Mouse (Mus musculus): ENCODE measurements at regions not wholly inside any gene's neighbourhood (a gene's known extent, or its start where the extent isn't known, plus 50 kb on each side); places are given as distances from the start of the nearest gene placed in this dataset.

DNA sequence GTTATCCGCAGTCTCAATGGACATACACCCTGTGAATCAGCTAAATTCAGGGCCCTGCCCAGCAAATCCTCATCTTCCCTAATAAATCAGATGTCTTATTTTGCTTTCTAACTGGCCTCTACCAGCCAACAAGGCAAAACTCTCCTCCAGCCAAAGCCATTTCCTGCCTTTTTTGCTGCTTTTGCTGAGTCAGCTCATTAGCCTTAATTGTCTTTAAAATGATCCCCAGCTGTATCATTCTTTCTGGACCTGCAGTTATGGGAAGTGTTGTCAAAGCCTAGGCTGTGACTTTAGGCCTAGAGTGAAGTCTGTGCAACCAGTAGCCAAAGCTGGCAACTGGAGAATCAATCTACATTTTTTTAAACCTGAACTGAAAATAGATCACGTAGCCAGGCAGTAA is 81.4 kb downstream of the Mtpn start:
- DNase-seq (ENCODE audit: extremely low read depth, insufficient read length, low spot score), result no peak

DNA sequence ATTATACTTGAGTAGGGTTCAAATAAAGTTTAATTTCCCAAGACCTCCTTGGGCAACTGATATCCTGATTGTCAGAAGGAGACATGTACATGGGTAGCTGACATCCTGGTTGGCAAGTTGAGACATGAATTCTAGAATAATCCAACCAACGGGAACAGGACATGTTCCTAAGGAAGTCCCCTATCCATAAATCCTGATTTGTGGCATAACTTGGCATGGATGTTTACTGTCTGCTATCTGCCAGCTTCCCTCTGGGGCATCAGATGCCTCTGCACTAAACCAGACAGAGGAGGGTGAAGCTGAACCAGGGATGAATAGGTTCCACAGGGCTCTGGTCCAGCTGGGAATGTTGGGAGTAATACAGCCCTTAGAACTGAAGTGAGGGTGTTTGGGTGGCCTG is 94.7 kb downstream of the Mtpn start:
- no peak for DNase-seq (ENCODE audit: extremely low read depth, insufficient read length, low spot score)

GRCm38 (mm10) chr6:35426301-35426700 is 100.4 kb upstream of the Fam180a start:
- DNase-seq (ENCODE audit: extremely low read depth, insufficient read length, low spot score), result peak; percentile 80

DNA sequence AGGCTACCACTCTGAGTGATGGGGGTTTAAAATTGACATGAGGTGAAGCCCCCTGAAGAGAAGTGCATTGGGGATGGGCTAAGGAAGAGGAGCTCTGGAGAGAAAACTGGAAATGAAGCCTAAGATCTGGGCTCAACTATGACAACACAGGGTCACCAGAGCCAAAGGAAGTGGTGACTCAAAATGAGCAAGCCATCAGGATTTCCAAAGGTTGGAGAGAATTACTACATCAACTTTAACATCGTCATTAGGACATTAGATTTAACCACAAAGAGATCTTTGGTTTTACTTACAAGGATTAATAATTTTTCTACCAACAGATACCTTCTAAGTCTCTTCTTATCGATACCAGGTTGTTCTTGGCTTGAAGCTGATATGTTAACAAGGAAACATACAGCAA is 98.6 kb upstream of the Fam180a start:
- peak; percentile 22 for DNase-seq (ENCODE audit: extremely low read depth, insufficient read length, low spot score)

DNA sequence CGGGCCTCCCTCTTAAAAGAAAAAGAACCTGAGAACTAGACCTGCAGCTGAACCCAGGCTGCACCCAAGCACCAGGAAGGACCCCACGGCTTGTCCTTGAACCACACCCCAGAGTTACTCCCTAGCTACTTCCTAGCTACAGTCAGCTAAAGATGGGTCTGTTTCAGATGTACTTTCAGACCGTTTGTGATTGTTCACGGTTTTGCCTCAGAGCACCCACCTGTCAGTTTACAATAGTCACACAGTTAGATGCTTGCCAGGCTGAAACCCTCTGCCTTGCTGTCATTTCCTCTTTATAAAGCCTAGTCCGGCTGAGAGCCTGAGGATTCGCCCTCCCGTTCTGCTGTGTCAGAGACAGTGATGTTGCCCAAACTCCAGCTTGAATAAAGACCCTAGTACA is 95.0 kb upstream of the Fam180a start:
- DNase-seq (ENCODE audit: extremely low read depth, insufficient read length, low spot score), result no peak

DNA sequence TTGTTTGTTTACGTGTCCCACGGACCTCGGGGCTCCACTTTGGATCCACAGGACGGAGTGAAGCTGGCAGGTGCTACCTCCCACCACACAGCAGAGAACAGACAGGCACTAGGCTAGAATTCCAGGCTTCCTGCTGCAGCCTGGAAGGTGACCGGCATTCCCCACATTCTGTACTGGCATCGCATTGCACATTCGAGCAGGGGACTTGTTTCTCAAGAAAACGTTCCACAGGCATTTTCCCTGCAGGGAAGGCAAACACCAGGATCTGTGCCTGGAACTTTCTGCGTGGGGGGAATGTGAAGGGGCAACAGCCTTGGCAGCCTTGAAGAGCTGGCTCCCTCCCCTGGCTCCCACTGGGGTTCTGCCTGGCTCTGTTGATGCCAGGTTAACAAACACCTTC is 79.1 kb upstream of the Fam180a start:
- no peak for DNase-seq (ENCODE audit: extremely low read depth, insufficient read length, low spot score)

DNA sequence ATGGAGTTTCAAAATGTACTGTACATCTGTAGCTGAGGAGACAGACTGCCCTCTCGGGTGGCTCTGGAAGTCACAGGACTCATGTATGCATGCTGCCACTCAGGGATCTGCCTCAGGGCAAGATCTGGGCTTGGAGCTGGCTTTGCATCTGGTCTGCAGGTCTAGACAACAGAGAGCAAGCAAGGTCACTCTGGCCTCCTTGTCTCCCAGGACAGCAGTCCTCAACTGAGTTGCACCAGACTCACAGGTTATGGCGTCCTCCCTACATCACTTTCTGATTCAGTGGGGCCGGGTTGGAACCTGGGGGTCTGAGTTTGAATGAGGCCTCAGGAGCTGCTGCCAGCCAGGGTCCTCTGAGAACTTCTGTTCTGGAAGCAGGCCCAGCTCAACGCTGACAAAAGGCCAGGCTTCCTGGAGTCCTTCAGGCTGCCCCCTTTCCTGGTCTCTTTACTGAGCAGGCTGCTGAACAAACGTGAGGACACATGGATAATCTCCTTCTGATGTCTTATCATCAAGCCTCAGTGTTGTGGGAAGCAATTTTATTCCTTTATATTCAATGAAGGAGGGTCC is 77.5 kb upstream of the Fam180a start:
- no peak for DNase-seq (ENCODE audit: extremely low read depth, insufficient read length, low spot score)

DNA sequence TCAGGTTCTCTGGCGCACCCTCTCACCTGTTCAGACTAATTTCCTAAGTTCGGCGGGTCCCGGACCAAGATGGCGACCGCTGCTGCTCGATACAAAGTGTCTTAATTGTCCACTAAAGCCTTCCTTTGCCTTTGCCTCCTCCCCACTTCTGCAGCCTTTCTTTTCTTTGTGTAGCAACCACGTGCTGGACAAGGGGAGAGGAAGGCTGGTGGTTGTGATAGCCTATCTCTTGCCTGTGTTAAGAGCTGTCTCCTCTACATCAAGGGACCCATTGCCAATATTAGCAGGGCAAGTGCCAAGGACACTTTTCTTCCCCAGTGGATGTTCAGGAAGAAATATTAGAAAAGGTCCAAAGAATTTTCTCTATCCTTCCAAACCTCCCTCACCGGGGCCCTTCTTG is 69.8 kb upstream of the Fam180a start:
- DNase-seq (ENCODE audit: extremely low read depth, insufficient read length, low spot score), result no peak

DNA sequence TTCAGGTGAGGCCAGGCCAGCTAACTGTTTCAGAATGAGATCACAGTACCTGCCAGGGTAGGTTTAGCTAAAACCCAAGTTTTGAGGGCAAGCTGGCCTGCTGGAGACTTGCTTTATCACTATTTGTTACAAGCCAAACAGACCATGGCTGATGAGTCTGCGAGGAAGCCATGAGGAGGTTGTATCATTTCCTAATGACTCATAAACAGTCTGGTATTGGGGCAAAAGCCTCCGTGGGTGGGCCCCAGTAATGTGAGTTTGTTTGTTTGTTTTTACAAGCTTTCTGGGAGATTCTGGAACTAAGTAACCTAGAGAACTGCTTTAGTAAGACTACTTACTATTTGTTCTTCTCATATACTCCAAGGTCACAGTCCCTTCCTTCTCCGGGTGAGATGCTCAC is 62.9 kb upstream of the Fam180a start:
- DNase-seq (ENCODE audit: extremely low read depth, insufficient read length, low spot score), result no peak

- DNase-seq (ENCODE audit: extremely low read depth, insufficient read length, low spot score), result no peak
These were observed 55.6 kb upstream of the Fam180a start for GRCm38 (mm10) chr6:35381536-35381935.

- peak; percentile 63 for DNase-seq (ENCODE audit: extremely low read depth, insufficient read length, low spot score)
These were observed 55.0 kb upstream of the Fam180a start for GRCm38 (mm10) chr6:35380721-35381466.

DNA sequence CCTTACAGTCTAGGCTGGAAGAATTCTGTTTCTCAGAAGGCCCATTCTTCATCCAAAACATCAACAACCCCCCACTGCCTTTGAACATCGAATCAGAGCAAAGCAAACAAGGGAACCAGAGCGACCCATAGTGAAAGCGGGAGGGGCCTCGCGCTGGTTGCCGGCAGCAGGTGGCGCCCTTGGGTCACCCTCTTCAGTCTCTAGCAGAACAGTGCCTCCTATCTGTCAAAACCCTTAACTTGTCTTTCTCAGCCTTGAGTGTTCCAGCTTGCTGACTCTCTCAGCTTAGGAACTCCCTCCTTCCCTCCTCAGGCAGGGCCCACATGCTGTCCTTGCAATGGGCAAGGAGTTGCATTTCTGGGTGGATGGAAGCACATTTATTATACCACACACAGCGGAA is 53.9 kb upstream of the Fam180a start:
- peak; percentile 93 for DNase-seq (ENCODE audit: extremely low read depth, insufficient read length, low spot score)

DNA sequence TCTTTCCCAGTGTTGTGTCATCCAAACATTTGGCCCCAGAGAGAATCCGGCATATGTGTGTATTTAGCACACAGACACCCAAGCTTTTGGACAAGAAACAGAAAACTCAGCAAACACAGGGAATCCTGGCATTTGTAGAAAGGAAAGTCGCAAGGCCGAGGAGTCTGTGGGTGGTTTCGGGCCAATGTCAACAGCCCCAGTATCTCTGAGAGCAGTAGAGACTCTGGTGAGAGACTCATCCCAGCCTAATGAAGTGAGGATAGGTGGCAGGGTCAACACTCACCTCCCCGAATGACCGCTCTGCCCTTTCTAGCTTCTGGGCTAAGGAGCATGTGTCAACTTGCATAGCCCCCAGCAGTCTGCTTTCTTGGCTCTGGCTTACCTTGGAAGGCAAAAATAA is 52.9 kb upstream of the Fam180a start:
- DNase-seq (ENCODE audit: extremely low read depth, insufficient read length, low spot score), result no peak

DNA sequence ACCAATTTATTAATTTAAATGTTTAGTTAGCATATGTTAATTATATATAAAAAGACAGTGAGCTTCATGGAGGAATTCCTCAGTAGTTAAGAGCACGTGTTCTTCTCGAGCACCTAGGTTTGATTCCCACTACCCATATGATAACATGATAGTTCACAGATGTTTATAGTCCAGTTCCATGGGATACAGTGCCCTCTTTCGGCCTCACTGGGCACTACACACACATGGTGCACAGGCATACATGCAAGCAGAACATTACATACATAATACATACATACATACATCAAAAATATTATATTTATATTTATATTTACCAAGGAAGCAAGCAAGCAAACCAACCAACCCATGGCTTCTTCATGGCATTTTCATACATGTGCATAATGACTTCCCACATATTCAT is 51.6 kb upstream of the Fam180a start:
- DNase-seq (ENCODE audit: extremely low read depth, insufficient read length, low spot score), result no peak

DNA sequence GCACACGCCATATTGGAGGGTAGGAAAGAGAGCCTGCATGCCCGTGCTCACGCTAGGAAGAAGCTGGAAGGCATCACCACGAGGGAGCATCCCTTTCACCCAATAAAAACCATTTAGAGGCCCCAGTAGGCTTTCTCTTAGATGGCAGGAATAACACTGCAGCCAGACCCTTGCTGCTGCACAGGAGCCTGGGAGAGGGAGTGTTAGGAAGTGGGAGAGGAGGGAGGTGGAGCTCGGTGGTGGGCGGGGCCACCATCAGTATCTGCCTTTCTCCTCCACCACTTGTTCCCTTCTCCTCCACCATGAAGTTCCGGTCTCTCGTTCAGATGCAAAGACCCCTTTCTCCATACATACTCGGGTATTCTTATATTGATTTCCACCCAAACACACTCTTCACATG is 50.6 kb upstream of the Fam180a start:
- DNase-seq (ENCODE audit: extremely low read depth, insufficient read length, low spot score), result no peak

Measured in 3134 (cell line).